Mouse (Mus musculus) gastrocnemius, adult 2 months (tissue): ENCODE data around the gene 5830473C10Rik. TPM values are rescaled to one million over a fixed set of nuclear protein-coding genes. Genes with fewer than 3 reads are reported as not detected.

Experiments used
- DNase-seq: peaks from one replicate; pipeline ENCODE4 v3.0.0; 2022
- H3K27ac ChIP-seq: fragments of 200-600 bp; 2 replicates; pipeline ENCODE4 v1.8.1; 2022; ENCODE audit warnings: mild to moderate bottlenecking
- H3K4me3 ChIP-seq: fragments of 200-600 bp; 2 replicates; pipeline ENCODE4 v1.8.1; 2022; ENCODE audit warnings: mild to moderate bottlenecking, moderate library complexity
- CTCF ChIP-seq: fragments of 200-600 bp; IDR thresholded peaks from 2 replicates; pipeline ENCODE4 v1.8.1; 2022; ENCODE audit warnings: antibody characterized with exemption, mild to moderate bottlenecking, moderate library complexity
- intact Hi-C: fragments of 180-260 bp; cut with DNase I; formaldehyde crosslinking; loops from one replicate; pipeline ENCODE4 v1.15.1; 2025
- long read RNA-seq, 2 experiments: library from polyadenylated mRNA; stranded (forward); transcript quantifications; one replicate each; pipeline ENCODE4 v2.0.0; 2021
- total RNA-seq, 2 experiments: library from RNA; stranded (reverse); gene quantifications; 2 replicates each; pipeline ENCODE4 v1.2.3; 2021

5830473C10Rik gene
- total RNA-seq: not detected
- long read RNA-seq, experiment 1: 0 reads
- long read RNA-seq, experiment 2: 0 reads

DNA sequence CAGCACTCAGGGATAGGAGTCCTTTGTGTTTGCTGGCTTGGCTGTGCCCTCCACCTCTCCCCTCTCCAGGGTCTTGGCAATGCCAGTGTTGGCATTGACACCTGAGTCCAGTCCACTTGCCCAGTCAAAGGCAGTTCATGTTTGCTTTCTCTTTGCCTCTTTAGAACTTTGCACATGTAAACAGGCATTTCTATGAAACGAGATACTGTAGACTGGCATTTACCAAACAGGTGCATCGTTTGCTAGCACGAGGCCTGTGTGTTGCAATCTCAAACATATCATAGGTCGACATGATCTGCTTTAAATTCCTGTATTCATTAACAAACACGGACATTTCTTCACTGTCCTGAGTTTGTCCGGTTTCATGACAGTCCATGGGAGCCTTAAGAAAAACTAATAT is at the start of gene 5830473C10Rik:
Gene 5830473C10Rik, plus strand, starts transcription at position 365 of the 400 bp plus-strand sequence.
- DNase-seq: no peak
- TF ChIP-seq CTCF: no peak
- intact Hi-C loops: no loop called here
- Histone ChIP-seq H3K4me3 (no peak within 1 kb of the TSS), H3K27ac (no peak within 1 kb of the TSS)

DNA sequence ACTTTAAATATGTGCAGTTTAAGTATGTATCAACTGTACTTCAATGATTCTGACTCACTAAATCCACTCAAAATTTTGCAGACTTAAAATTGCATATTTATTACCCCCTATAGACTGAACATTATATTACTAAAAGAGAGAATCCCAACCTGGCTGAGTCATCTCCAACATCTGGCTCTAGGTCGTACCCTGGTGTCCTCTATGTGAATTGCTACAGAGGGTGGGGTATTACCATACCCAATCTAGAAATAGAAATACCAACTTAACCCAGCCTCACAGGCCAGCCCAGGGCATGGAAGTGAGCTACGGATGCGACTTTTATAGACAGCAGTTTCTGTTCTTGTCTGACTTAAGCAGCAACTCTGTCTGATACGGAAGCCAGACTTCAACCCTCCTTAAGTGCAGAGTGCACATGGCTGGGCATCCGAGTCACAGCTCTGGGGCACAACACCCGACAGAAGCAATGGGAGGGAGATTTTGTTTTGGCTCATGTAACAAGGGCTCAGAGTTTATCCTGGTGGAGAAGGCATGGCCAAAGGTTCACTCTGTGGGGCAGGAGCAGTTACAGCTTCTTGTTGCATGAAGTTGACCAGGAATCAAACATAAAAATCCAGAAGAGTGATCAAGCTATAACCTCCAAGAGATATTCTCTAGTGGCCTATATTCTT is 48.5 kb upstream of the 5830473C10Rik start:
- TF ChIP-seq CTCF: no peak
- Histone ChIP-seq H3K4me3 (no peak overlapping the region), H3K27ac (no peak overlapping the region)
- intact Hi-C loops: no loop called here
- DNase-seq: no peak

DNA sequence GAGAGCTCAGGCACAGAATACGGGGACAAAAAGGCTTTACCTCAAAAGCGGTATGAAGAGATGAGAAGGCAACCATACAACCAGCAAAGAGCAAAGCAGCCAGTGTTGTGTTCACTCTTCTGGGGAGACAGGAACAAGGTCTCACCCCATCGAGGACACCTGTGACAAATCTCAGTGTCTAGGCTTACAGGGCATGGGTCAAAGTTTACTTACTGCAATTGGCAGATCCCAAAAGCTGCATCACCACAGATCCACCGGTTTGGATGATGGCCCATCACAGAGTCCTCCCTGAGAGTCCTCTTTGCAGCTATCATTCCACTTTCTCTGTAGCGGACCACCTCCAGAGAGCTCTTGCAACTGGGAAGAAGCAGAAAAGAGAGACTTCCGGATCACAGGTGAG is 45.3 kb upstream of the 5830473C10Rik start:
- DNase-seq: no peak
- no peak overlapping the region for H3K27ac ChIP-seq
- no peak for TF ChIP-seq CTCF
- H3K4me3 ChIP-seq: no peak overlapping the region
- intact Hi-C loops: no loop called here

- DNase-seq: no peak
- intact Hi-C loops: no loop called here
- no peak for TF ChIP-seq CTCF
- H3K27ac ChIP-seq: no peak within 1 kb of the TSS
- no peak within 1 kb of the TSS for H3K4me3 ChIP-seq
Observed at GRCm38 (mm10) chr5:90518356-90519100, 42.4 kb upstream of the 5830473C10Rik start, which contains the start of gene Afm. Gene Afm, plus strand, starts transcription at chr5:90518932.

DNA sequence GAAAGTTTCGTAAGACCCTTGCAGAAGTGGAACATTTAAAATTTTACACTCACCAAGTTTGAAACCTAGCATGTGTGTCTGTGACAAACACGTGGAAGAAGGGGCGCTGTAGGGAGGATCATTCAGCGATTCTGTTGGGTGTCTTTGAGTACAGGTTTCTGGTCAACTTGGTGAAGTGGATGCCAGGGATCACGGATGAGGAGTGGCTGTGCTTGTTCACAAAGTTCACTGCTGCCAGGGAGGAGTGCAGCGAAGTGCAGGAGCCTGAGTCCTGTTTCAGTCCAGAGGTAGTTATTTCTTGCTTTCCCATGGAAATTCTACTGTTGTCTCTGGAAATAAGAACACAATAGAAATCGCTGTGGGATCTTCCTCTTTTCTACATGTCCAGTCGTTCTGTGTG is 9.7 kb upstream of the 5830473C10Rik start:
- no peak for DNase-seq
- no peak for TF ChIP-seq CTCF
- no peak overlapping the region for H3K27ac ChIP-seq
- no peak overlapping the region for H3K4me3 ChIP-seq
- intact Hi-C loops: no loop called here

DNA sequence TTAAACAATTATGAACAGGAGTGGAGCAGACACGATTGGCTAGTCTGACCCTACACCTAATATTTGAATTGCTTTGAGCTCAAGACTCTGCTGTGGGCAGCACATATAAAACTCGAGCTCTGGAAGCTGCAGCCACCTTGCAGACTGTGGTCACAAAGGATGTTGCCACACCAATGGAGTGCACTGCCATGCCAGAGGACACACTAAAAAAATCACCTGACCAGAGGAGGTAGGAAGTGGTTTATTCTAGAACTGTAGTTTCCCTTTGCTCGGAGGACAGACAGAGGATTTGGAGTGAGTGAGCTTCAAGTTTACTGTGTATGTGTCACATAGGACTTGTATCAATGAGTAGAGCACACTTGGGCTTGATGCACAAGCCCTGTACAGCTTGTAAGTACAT is 4.9 kb upstream of the 5830473C10Rik start:
- intact Hi-C loops: no loop called here
- DNase-seq: no peak
- H3K27ac ChIP-seq: no peak overlapping the region
- H3K4me3 ChIP-seq: no peak overlapping the region
- no peak for TF ChIP-seq CTCF

GRCm38 (mm10) chr5:90561721-90562275 is 891 bp downstream of the 5830473C10Rik start:
- intact Hi-C loops: no loop called here
- no peak for TF ChIP-seq CTCF
- no peak for DNase-seq
- Histone ChIP-seq H3K4me3 (no peak overlapping the region), H3K27ac (no peak overlapping the region)

DNA sequence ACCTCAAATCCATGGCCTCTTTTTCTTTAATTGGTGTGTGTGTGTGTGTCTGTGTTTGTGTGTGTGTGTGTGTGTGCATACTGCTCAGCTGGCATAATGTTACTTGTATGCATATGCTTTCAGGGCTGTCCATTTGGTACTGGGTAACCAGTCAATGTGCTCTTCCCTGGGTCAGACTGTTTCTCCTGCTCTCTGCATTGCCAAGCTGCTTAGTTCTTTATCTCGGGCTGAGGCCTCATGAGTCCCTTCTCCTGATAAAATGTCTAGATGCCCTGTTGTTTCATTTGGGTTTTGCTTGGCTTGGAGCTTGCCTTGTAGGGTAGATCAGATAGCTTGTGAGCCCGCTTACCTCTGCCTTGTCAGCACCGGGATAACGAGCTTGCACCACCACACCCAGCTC is 2.0 kb downstream of the 5830473C10Rik start:
- TF ChIP-seq CTCF: no peak
- H3K27ac ChIP-seq: no peak overlapping the region
- H3K4me3 ChIP-seq: no peak overlapping the region
- intact Hi-C loops: no loop called here
- DNase-seq: no peak

DNA sequence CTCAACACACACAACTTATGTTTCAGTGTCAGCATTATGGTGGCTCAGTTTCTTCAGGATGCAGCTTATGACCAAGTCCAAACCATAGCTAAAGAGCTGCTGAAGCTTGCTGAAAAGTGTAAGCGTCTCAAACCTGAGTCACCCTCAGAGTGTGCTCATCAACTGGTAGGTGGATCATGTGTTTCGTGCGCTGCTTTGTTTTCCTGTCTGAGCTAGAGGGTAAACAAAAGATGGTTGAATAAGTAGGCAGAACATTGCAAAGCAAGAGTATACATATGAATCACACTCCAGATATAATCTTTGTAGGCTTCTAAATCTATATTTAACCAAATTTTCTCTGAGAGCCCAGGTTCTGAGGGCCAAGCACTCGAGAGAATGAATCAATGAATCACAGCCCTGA is 3.3 kb downstream of the 5830473C10Rik start:
- Histone ChIP-seq H3K4me3 (no peak overlapping the region), H3K27ac (no peak overlapping the region)
- TF ChIP-seq CTCF: no peak
- intact Hi-C loops: no loop called here
- DNase-seq: no peak

GRCm38 (mm10) chr5:90565205-90565604 is 4.3 kb downstream of the 5830473C10Rik start:
- Histone ChIP-seq H3K27ac (no peak overlapping the region), H3K4me3 (no peak overlapping the region)
- DNase-seq: no peak
- intact Hi-C loops: no loop called here
- TF ChIP-seq CTCF: no peak

DNA sequence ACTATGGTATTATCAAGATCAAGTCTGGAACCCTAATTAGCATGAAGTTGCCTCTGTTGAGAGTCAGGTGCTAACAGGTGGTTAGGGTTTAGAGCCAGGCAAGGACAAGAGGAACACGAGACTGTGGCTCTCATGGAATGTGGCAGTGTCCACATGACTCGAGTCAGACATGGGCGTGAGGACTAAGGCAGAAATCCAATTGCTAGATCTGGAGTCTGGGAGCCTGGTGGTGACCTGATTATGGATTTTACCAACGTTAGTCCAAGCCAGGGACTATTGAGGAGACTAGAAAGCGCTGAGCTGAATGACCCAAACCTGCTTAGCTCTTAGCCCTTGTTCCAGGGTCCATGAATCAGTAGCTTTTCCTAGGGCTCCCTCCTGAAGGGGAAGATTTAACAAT is 6.9 kb downstream of the 5830473C10Rik start:
- no peak for DNase-seq
- intact Hi-C loops: no loop called here
- no peak overlapping the region for H3K27ac ChIP-seq
- H3K4me3 ChIP-seq: no peak overlapping the region
- TF ChIP-seq CTCF: no peak

DNA sequence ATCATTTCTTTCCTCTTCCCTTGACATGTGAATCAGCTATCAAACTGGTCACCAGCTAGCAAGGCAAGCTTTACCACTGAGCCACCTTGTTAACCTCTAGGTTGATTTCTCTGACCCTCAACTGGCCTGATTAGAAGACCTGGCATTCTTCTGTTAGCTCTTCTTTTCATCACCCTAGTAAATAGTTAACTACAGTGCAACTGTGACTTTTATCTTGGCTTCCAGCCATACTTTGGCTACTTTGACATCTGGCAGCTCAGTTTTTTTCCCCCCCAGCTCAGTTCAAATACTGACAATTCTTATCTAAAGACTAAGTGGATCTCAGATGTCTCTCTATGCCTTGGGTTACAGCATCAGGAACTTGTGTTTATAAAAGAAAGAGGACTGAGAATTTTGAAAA is 7.4 kb downstream of the 5830473C10Rik start:
- intact Hi-C loops: no loop called here

DNA sequence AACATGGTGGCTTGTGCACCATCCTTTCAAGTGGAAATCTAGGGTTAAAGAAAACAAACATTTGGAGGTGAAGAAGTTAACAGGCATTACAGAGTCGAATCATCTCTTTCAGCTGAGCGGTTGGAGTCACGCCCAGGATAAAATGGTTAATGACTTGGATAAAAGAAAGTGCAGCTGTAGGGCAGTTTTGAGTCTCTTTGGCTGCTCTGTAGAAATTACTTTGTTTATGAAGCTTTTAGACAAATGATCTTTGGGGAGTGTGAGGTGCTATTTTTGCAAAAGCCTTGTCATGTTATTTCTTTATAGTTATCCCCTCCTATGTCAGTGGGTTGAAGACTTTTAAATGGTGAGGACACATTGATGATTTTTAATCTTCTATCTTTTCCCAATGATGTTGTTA is 10.3 kb downstream of the 5830473C10Rik start:
- no peak for TF ChIP-seq CTCF
- Histone ChIP-seq H3K27ac (no peak overlapping the region), H3K4me3 (no peak overlapping the region)
- intact Hi-C loops: no loop called here
- DNase-seq: no peak

More for the DNA sequence above, 7.4 kb downstream of the 5830473C10Rik start:
- DNase-seq: no peak
- Histone ChIP-seq H3K4me3 (no peak overlapping the region), H3K27ac (no peak overlapping the region)
- TF ChIP-seq CTCF: no peak
